Mouse (Mus musculus) neutrophil, adult 5-6 weeks (primary cell): Measurements from ENCODE around the gene Tubb3. TPM values are rescaled to one million over a fixed set of nuclear protein-coding genes. Genes with fewer than 3 reads are reported as not detected.

Source experiments
- ATAC-seq: fragments of 151-379, 151-347 bp; 2 replicates; pipeline ENCODE4 v1.8.0; 2017; ENCODE audit warnings: mild to moderate bottlenecking, moderate TSS enrichment; ENCODE audit not compliant: insufficient number of reproducible peaks, poor library complexity, low FRiP score, severe bottlenecking; ENCODE audit errors: extremely low read depth
- total RNA-seq: library from RNA; stranded (forward); fragments of 200-1000 nt; gene quantifications from 2 replicates; pipeline ENCODE4 v1.2.3, GENCODE M21; 2017

Tubb3 gene
- total RNA-seq = 1.2 TPM in 1 of 2 replicates, not detected in the other

- peak; percentile 33 for ATAC-seq
Observed at GRCm38 (mm10) chr8:123411246-123411645, at the start of gene Tubb3. TSS of gene Tubb3 (plus strand) at chr8:123411424.

GRCm38 (mm10) chr8:123373403-123374238 lies 37.6 kb upstream of the Tubb3 start, which contains the start of gene Tcf25:
TSS of gene Tcf25 (plus strand) at chr8:123373753.
- peak; percentile 79 for ATAC-seq

- peak; percentile 78 for ATAC-seq
Observed at GRCm38 (mm10) chr8:123374239-123374578, 37.0 kb upstream of the Tubb3 start.

- ATAC-seq = no peak
Observed at GRCm38 (mm10) chr8:123375701-123376100, 35.5 kb upstream of the Tubb3 start.

- ATAC-seq = no peak
Observed at GRCm38 (mm10) chr8:123376106-123376505, 35.1 kb upstream of the Tubb3 start.

GRCm38 (mm10) chr8:123381711-123382110 lies 29.5 kb upstream of the Tubb3 start:
- ATAC-seq = no peak

GRCm38 (mm10) chr8:123382516-123382915 lies 28.7 kb upstream of the Tubb3 start:
- ATAC-seq = no peak

- 0 out of 2 replicates have a peak, but pooled peaks have one; percentile 27 for ATAC-seq
Observed at GRCm38 (mm10) chr8:123384883-123385540, 26.2 kb upstream of the Tubb3 start.

- no peak for ATAC-seq
Observed at GRCm38 (mm10) chr8:123387041-123387440, 24.2 kb upstream of the Tubb3 start.

GRCm38 (mm10) chr8:123387801-123388200 lies 23.4 kb upstream of the Tubb3 start:
- no peak for ATAC-seq

- ATAC-seq = no peak
Observed at GRCm38 (mm10) chr8:123389026-123389425, 22.2 kb upstream of the Tubb3 start.

- ATAC-seq = no peak
Observed at GRCm38 (mm10) chr8:123398308-123398707, 12.9 kb upstream of the Tubb3 start.

- ATAC-seq = no peak
Observed at GRCm38 (mm10) chr8:123401936-123402335, 9.3 kb upstream of the Tubb3 start.

- no peak for ATAC-seq
Observed at GRCm38 (mm10) chr8:123402730-123403326, 8.4 kb upstream of the Tubb3 start.

GRCm38 (mm10) chr8:123404521-123404920 lies 6.7 kb upstream of the Tubb3 start:
- ATAC-seq = no peak

- peak; percentile 47 for ATAC-seq
Observed at GRCm38 (mm10) chr8:123406786-123407185, 4.4 kb upstream of the Tubb3 start, which contains the start of gene Mc1r. TSS of gene Mc1r (plus strand) at chr8:123407107.

GRCm38 (mm10) chr8:123407612-123408011 lies 3.6 kb upstream of the Tubb3 start:
- no peak for ATAC-seq

- ATAC-seq = no peak
Observed at GRCm38 (mm10) chr8:123408586-123409544, 2.4 kb upstream of the Tubb3 start.
